In genomic region chr9:47587577-47588194, GRCm38 (mm10) we compare ENCODE assay signal across 9 mouse cellular contexts. TPM values are rescaled to one million over a fixed set of nuclear protein-coding genes. Genes with fewer than 3 reads are reported as not detected.
DNase-seq lines count a peak whose midpoint lies in the region; ATAC-seq and TF ChIP-seq lines count a peak whose summit lies in the region.
"Had no signal": no experiment of that assay in that cellular context is flagged by ENCODE, and none has a peak within 500 bp of the region (broad histone marks: within the 10 kb centered on the region; RNA-seq: fewer than 3 reads in every experiment).

No protein-coding gene starts in this region.

- TF ChIP-seq CTCF in left cerebral cortex, adult 2 months (IDR thresholded peaks at IDR 0.05) = peak; percentile 72

- no peak overlapping the region for H3K27ac ChIP-seq in left cerebral cortex, adult 2 months
- H3K27ac ChIP-seq in intestine, embryonic 16.5 days (ENCODE audit: low read length) = no peak overlapping the region
- H3K27ac ChIP-seq: embryonic facial prominence, embryonic 12.5 days had no signal

- no peaks in the 10 kb centered on the region for H3K27me3 ChIP-seq in intestine, embryonic 16.5 days (replicated peaks; ENCODE audit: control insufficient read depth, insufficient read depth, low read length)
- H3K27me3 ChIP-seq: embryonic facial prominence, embryonic 12.5 days had no signal

- no peak overlapping the region for H3K9ac ChIP-seq in intestine, embryonic 16.5 days (ENCODE audit: low read depth, low read length)
- H3K9ac ChIP-seq: embryonic facial prominence, embryonic 12.5 days had no signal

- H3K4me1 ChIP-seq in intestine, embryonic 16.5 days (ENCODE audit: control insufficient read depth, insufficient read depth, low read length) = peaks cover 8% of the 10 kb centered on the region; the same call in 1 of the 2 replicates

- H3K9me3 ChIP-seq in intestine, embryonic 16.5 days (ENCODE audit: control insufficient read depth, low read length) = no peaks in the 10 kb centered on the region
- H3K9me3 ChIP-seq: embryonic facial prominence, embryonic 12.5 days had no signal

- 43% methylated on average over 7 of the region's 7 CpGs for WGBS in intestine, embryonic 16.5 days

- ATAC-seq in intestine, embryonic 16.5 days = peak; percentile 61
- no peak for ATAC-seq in activated CD4-positive, CD25-positive, alpha-beta regulatory T cell, adult 4 months

- no peaks in the 10 kb centered on the region for H3K36me3 ChIP-seq in intestine, embryonic 16.5 days (ENCODE audit: control insufficient read depth, insufficient read depth, low read length)
- H3K36me3 ChIP-seq: embryonic facial prominence, embryonic 12.5 days had no signal

- no peak overlapping the region for H3K4me2 ChIP-seq in intestine, embryonic 16.5 days (ENCODE audit: low read depth, low read length)
- H3K4me2 ChIP-seq: embryonic facial prominence, embryonic 12.5 days had no signal

- DNase-seq in left cerebral cortex, adult 2 months (ENCODE audit: extremely low spot score in 1 of 2, low spot score in 2 of 2) = no peak
- no peak for DNase-seq in left cerebral cortex, adult 8-10 months (ENCODE audit: low spot score in 2 of 2)
- peak; percentile 80 for DNase-seq in R1 (ENCODE audit: low read depth, low spot score)
- DNase-seq in c-Kit-positive CD71-positive TER-119-negative erythroid progenitor cells, embryonic 14.5 days (ENCODE audit: low read depth) = peak; percentile 5
- peak; percentile 77 for DNase-seq in lung, postnatal 36 days
- DNase-seq in urinary bladder, postnatal 36 days (ENCODE audit: low spot score in 2 of 2) = no peak

- intact Hi-C loops in left cerebral cortex, adult 2 months (cut with DNase I) = loop anchor here (5.0 kb wide), 1 partner anchor 110 kb away; no protein-coding TSS in a partner anchor

- H3K4me3 ChIP-seq in left cerebral cortex, adult 2 months = no peak overlapping the region
- H3K4me3 ChIP-seq in intestine, embryonic 16.5 days (ENCODE audit: low read length) = no peak overlapping the region
- H3K4me3 ChIP-seq: embryonic facial prominence, embryonic 12.5 days had no signal

RNA-seq across cellular contexts. Expression of gene Cadm1, which starts 57.7 kb away (rescaled TPM):
- total RNA-seq in left cerebral cortex, adult 2 months (2021) = 100 to 1,000 TPM; 230 to 269 TPM
- 100 to 1,000 TPM; 218 to 230 (median 223) TPM for total RNA-seq in left cerebral cortex, adult 8-10 months (2022)
- 37.3 and 43.0 TPM in 2 replicates for polyA plus RNA-seq in intestine, embryonic 16.5 days (2015; fragmentation: Nextera tagmentation; extraction: Ambion mirVana)
- under 1 TPM; 0.12 to 0.36 TPM for polyA plus RNA-seq in activated CD4-positive, CD25-positive, alpha-beta regulatory T cell, adult 4 months (2017; shearing (Covaris generic))

Comparison
In these comparisons a context has a peak if more than half of its experiments do, and no peak if none do; other contexts are left out.
1. DNase-seq: peak in R1 (single experiment), c-Kit-positive CD71-positive TER-119-negative erythroid progenitor cells, embryonic 14.5 days (single experiment) and lung, postnatal 36 days (single experiment); none in left cerebral cortex, adult 2 months (0 of 2), left cerebral cortex, adult 8-10 months (0 of 2) and urinary bladder, postnatal 36 days (0 of 2).